Mouse (Mus musculus): ENCODE measurements at regions not wholly inside any gene's neighbourhood (a gene's known extent, or its start where the extent isn't known, plus 50 kb on each side); places are given as distances from the start of the nearest gene placed in this dataset.

DNA sequence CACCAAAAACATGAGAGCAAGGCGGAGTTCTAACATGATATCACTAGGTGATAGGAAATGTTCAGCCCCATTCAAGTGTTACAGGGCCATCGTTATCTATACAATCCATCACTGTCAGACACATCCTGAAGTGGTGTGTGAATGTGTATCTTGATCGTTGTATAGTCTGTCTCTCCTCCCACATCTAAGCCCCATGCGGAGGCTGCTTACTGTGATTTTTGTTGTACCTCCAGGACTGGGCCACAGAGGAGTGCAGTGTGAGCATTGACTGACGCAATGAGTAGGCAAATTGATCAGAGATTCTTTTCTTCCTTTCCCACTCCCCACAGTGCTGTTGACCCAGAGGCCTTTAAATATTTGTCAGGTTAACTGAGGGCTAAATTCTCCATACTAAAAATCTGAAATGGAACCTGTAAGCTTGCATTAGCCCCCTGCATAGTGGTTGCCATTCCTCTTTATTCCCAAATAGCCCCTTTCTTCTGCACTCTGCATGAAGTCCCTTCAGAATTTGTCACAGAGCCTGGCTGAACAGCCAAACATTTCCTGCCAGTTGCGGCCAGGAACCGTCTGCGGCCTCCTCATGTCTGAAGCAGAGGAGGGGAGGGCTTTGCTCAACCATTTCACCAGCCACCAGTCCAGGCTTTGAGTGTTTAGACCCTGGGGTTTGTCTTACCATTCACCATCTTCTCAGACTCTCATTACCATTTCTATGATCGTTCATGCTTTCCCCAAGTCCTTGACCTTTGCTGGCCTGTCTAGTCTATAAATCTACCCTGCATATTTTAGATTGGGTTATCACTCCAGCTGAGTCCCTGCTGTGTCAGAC lies 119.3 kb downstream of the Ttc8 start:
- Histone ChIP-seq H3K4me2 (replicated peaks; ENCODE audit: low read depth) (no peak overlapping the region), H3K9ac (ENCODE audit: low read depth, low read length) (no peak overlapping the region), H3K4me3 (ENCODE audit: low read depth, low read length) (no peak overlapping the region), H3K4me1 (replicated peaks; ENCODE audit: control insufficient read depth, insufficient read depth, low read length) (no peaks in the 10 kb centered on the region), H3K27me3 (replicated peaks; ENCODE audit: control insufficient read depth, insufficient read depth, low read length) (no peaks in the 10 kb centered on the region), H3K9me3 (ENCODE audit: control insufficient read depth) (no peaks in the 10 kb centered on the region), H3K36me3 (ENCODE audit: control insufficient read depth, insufficient read depth) (no peaks in the 10 kb centered on the region), H3K27ac (ENCODE audit: low read depth, low read length) (no peak overlapping the region)
- TF ChIP-seq CTCF (IDR thresholded peaks at IDR 0.05; ENCODE audit: low read depth): no peak
- ATAC-seq: no peak
- WGBS: 54% methylated on average over 9 of the region's 9 CpGs

DNA sequence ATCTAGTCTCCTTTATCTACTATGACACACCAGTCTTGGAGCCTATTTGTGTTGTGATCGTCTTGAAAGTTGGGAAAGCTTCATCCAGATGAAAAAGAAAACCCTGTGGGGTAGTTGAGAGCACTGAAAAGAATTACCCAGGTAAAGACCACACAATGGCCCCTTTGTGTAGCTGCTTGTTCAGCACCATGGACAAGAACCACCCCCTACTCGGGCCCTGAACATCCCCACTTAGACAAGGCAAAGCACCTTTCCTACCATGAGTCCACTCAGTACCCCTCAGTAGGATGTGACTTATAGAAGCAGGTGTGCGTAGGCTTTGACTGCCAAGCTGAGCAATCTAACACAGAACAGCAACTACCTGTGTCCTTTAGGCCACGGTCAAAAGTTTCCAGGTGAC lies 121.2 kb downstream of the Ttc8 start:
- no peak for ATAC-seq
- Histone ChIP-seq H3K4me1 (replicated peaks; ENCODE audit: control insufficient read depth, insufficient read depth, low read length) (no peaks in the 10 kb centered on the region), H3K9me3 (ENCODE audit: control insufficient read depth) (no peaks in the 10 kb centered on the region), H3K4me3 (ENCODE audit: low read depth, low read length) (no peak overlapping the region), H3K9ac (ENCODE audit: low read depth, low read length) (no peak overlapping the region), H3K36me3 (ENCODE audit: control insufficient read depth, insufficient read depth) (no peaks in the 10 kb centered on the region), H3K4me2 (replicated peaks; ENCODE audit: low read depth) (no peak overlapping the region), H3K27me3 (replicated peaks; ENCODE audit: control insufficient read depth, insufficient read depth, low read length) (no peaks in the 10 kb centered on the region), H3K27ac (ENCODE audit: low read depth, low read length) (no peak overlapping the region)
- no peak for TF ChIP-seq CTCF (IDR thresholded peaks at IDR 0.05; ENCODE audit: low read depth)
- 62% methylated on average over 4 of the region's 4 CpGs for WGBS

DNA sequence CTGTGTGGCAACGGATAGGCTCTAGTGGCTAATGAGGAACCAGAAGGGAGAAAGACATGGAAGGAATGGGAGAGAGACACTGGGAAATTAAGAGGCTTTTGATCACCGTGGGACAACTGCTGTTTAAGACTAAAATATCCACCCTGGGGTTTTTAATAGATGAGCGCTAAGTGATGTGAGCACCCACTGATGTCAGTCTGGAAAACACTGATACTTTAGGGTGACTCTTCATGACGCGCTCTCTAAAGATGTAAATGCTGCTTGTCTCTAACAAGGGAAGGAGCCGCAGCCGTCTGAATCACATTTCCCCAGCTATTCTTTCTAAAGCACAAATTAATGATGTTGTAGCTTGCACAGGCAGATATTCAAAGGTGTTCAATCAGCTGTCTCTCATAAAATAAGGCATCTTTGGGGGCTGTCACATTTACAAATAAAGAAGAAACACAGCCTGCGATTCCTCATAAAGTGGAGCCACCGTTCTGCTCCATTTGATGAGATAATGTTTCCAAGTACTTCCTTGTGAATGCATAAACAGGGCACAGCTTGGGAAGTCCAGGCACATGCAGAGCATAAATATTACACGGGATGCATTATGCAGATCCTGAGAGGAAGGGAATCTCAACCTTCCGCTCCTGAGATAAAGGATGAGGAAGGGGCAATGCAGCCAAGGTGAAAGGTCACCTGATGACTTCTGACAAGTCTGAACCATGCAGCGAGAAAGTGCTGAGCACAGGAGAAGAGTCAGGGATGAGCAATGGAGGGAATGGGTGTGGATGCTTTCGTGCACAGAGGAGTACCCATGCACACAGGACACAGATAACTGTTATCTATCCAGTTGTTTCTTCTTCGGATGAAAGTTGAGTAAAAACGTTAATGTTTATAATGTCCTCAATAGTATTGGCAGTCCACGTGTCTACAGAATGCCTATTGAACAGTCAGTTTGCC lies 122.8 kb downstream of the Ttc8 start:
- H3K36me3 ChIP-seq (ENCODE audit: control insufficient read depth, insufficient read depth): no peaks in the 10 kb centered on the region
- no peak for ATAC-seq
- H3K9ac ChIP-seq (ENCODE audit: low read depth, low read length): no peak overlapping the region
- 76% methylated on average over 16 of the region's 16 CpGs for WGBS
- no peaks in the 10 kb centered on the region for H3K4me1 ChIP-seq (replicated peaks; ENCODE audit: control insufficient read depth, insufficient read depth, low read length)
- TF ChIP-seq CTCF (IDR thresholded peaks at IDR 0.05; ENCODE audit: low read depth): no peak
- H3K27me3 ChIP-seq (replicated peaks; ENCODE audit: control insufficient read depth, insufficient read depth, low read length): no peaks in the 10 kb centered on the region
- H3K27ac ChIP-seq (ENCODE audit: low read depth, low read length): no peak overlapping the region
- H3K4me3 ChIP-seq (ENCODE audit: low read depth, low read length): no peak overlapping the region
- no peaks in the 10 kb centered on the region for H3K9me3 ChIP-seq (ENCODE audit: control insufficient read depth)
- no peak overlapping the region for H3K4me2 ChIP-seq (replicated peaks; ENCODE audit: low read depth)

DNA sequence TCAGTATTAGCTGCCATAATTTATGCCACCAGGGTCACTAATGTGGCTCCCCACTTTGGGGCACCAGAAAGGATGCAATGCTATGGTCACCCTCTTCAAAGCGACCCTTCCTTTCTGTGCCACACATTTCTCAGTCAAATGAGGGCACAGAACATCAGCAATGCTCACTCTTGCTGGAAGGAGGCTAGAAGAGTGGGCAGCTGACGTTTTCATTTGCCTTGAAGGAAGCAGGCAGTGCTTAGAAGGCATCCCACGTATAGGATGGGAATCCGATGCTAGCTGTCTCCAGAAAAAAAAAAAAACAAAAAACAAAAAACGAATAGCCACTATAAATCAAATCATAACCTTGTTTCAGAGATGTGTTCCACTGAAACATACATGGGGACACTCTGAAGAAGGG lies 124.1 kb downstream of the Ttc8 start:
- no peaks in the 10 kb centered on the region for H3K9me3 ChIP-seq (ENCODE audit: control insufficient read depth)
- no peaks in the 10 kb centered on the region for H3K36me3 ChIP-seq (ENCODE audit: control insufficient read depth, insufficient read depth)
- H3K4me2 ChIP-seq (replicated peaks; ENCODE audit: low read depth): no peak overlapping the region
- H3K27ac ChIP-seq (ENCODE audit: low read depth, low read length): no peak overlapping the region
- no peak overlapping the region for H3K9ac ChIP-seq (ENCODE audit: low read depth, low read length)
- no peak for TF ChIP-seq CTCF (IDR thresholded peaks at IDR 0.05; ENCODE audit: low read depth)
- H3K4me1 ChIP-seq (replicated peaks; ENCODE audit: control insufficient read depth, insufficient read depth, low read length): no peaks in the 10 kb centered on the region
- ATAC-seq: no peak
- no peak overlapping the region for H3K4me3 ChIP-seq (ENCODE audit: low read depth, low read length)
- no peaks in the 10 kb centered on the region for H3K27me3 ChIP-seq (replicated peaks; ENCODE audit: control insufficient read depth, insufficient read depth, low read length)
- 53% methylated on average over 5 of the region's 5 CpGs for WGBS

DNA sequence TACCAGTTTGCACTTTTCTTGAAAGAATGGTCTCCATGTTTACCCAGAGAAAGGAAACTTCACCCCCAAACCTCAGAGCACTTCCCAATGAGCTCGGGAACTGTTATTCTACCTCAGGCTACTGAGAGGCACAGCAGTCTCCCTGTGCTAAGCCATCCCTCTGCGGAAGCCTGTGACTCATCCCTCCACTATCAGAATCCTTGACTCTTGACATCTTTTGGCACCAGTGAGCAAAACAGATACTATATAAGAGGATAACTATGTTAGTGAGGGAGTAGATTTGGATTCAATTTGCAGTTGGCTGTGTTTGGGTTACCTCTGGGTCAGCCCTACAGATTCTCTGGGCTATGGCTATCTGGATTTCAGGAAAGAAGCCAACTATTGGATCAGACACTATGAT lies 130.1 kb downstream of the Ttc8 start:
- Histone ChIP-seq H3K36me3 (ENCODE audit: control insufficient read depth, insufficient read depth) (no peaks in the 10 kb centered on the region), H3K27me3 (replicated peaks; ENCODE audit: control insufficient read depth, insufficient read depth, low read length) (no peaks in the 10 kb centered on the region), H3K27ac (ENCODE audit: low read depth, low read length) (no peak overlapping the region), H3K4me3 (ENCODE audit: low read depth, low read length) (no peak overlapping the region), H3K4me1 (replicated peaks; ENCODE audit: control insufficient read depth, insufficient read depth, low read length) (no peaks in the 10 kb centered on the region), H3K9me3 (ENCODE audit: control insufficient read depth) (no peaks in the 10 kb centered on the region), H3K4me2 (replicated peaks; ENCODE audit: low read depth) (no peak overlapping the region), H3K9ac (ENCODE audit: low read depth, low read length) (no peak overlapping the region)
- no peak for TF ChIP-seq CTCF (IDR thresholded peaks at IDR 0.05; ENCODE audit: low read depth)
- 54% methylated on average over 2 of the region's 2 CpGs for WGBS
- ATAC-seq: no peak

DNA sequence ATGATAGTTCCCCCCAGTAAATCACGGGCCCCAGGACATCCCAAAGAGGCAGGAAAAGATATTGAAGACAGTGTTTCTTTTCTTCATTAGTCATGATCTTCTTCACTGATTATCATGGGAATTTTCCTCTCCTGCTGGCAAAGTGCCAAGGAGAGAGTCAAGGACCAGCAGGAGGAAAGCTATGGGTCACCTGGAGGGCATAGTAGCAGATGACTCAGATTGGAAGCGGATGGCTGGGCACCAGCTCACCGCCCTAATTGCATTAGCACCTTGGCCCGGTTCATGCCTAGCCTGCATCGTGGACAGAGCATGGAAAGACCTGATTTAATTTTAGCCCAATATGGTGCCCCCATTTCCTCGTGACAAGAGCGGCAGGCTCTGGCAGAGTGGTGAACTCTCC lies 132.2 kb downstream of the Ttc8 start:
- Histone ChIP-seq H3K27ac (ENCODE audit: low read depth, low read length) (no peak overlapping the region), H3K9me3 (ENCODE audit: control insufficient read depth) (no peaks in the 10 kb centered on the region), H3K36me3 (ENCODE audit: control insufficient read depth, insufficient read depth) (no peaks in the 10 kb centered on the region), H3K27me3 (replicated peaks; ENCODE audit: control insufficient read depth, insufficient read depth, low read length) (no peaks in the 10 kb centered on the region), H3K9ac (ENCODE audit: low read depth, low read length) (no peak overlapping the region), H3K4me2 (replicated peaks; ENCODE audit: low read depth) (no peak overlapping the region), H3K4me3 (ENCODE audit: low read depth, low read length) (no peak overlapping the region), H3K4me1 (replicated peaks; ENCODE audit: control insufficient read depth, insufficient read depth, low read length) (no peaks in the 10 kb centered on the region)
- ATAC-seq: no peak
- TF ChIP-seq CTCF (IDR thresholded peaks at IDR 0.05; ENCODE audit: low read depth): no peak
- 86% methylated on average over 7 of the region's 7 CpGs for WGBS
